Mouse (Mus musculus): ENCODE measurements at regions not wholly inside any gene's neighbourhood (a gene's known extent, or its start where the extent isn't known, plus 50 kb on each side); places are given as distances from the start of the nearest gene placed in this dataset.

DNA sequence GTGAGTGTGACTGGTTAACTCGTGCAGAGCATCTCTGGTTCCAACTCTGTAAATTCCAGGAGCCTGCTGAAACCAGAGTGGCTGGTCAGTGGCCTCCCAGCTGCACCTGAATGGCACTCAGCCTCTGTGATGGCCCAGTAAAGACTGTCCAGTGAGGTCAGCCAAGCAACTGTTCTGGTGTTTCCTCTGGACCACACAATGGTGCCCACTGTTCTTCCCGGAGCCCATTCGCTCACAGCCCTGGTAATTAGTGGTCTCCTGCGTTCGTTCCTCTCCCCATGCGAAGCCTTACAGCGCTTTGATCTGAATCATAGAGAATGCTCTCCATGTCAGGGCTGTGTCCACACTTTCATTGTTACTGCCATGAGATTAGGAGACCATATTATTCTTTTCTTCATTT is 75.5 kb downstream of the Enkur start:
- DNase-seq (ENCODE audit: low spot score in 2 of 2) = no peak

DNA sequence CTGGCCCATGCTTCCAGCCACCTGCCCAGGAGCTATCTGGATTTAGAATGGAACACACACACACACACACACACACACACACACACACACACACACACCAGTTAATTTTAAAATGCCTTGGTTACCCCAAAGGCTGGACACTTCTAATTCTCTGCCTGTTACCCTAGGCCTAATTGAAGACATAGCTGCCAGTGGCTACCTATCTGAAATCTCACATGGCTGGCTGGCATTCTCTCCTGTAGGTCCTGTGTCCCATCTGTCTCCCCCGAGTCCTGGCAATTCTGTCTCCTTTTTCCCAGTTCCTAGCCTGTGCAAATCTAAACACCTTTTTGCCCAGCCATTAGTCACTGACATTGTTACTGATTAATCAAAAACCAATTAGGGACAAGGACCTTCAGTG is 78.6 kb downstream of the Enkur start:
- no peak for DNase-seq (ENCODE audit: low spot score in 2 of 2)

DNA sequence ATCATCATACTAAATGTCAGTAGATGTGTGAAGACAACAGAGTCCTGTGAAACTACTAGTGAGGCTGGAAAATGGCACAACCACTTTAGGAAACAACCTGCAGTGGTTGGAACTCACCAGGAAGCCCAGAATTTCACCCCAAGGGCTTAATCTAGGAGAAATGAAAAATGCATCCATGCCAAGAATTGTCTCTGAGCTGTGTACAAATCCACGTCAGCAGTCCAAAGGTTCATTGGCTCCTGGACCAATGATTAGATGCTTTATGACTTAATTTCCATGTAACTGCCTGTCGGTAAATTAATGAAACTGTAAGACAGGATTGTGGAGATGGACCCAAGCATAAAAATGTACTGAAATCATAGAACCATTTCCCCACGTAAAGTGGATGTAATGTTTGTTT is 82.7 kb downstream of the Enkur start:
- DNase-seq (ENCODE audit: low spot score in 2 of 2) = no peak

DNA sequence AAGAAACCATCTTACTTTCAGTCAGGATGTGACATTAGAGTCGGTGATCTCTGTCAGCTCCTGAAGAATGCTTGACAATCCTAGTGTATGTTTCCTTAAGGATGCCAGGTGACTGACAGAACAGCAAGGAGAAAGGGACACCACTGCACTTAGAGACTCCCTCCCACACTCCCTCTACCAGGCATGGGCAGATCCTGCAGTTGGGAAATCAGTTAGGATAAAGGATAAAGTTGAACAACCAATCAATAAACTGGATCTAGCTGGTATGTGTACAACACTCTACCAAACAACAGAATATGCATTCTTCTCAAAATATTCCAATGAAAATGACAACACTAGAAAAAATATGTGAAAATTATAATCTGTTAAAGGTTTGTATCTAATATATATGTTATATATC is 83.5 kb downstream of the Enkur start:
- DNase-seq (ENCODE audit: low spot score in 2 of 2) = no peak

DNA sequence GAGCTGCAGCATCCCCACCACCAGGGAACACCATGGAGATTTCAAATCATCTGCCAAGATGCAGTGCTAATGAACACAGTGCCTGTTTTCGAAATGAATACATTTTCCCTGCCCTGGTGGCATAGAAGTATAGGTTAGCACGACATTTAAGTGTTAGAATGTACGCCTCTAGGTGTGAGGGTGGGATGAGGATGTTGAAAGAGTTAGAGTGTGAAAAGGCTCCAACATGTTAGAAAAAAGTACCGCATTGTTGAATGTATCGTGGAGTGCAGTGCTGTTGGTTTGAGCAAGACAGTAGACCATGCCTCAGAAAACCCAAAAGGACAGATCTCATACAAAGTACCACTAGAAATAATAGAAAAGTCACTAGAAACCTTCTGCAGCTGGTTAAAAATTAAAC is 88.3 kb downstream of the Enkur start:
- no peak for DNase-seq (ENCODE audit: low spot score in 2 of 2)

DNA sequence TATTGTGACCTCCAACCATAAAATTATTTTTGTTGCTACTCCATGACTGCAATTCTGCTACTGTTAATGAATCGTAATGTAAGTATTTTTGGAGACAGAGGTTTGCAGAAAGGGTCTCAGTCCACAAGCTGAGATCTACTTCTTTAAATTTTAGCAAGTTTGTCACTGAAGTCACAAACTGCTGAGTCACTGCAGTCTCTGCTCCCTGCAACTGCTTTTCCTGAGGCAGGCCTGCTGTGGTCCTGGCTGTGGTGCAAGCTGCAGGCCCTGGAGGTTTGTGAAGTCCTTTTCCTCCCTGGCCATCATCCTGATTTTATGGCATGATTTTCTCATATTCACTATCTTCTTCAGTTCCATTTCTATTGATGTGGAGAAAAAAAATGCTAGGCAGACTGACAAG is 93.6 kb downstream of the Enkur start:
- peak in 1 of 2 experiments; percentile 21 for DNase-seq (ENCODE audit: low spot score in 2 of 2)

DNA sequence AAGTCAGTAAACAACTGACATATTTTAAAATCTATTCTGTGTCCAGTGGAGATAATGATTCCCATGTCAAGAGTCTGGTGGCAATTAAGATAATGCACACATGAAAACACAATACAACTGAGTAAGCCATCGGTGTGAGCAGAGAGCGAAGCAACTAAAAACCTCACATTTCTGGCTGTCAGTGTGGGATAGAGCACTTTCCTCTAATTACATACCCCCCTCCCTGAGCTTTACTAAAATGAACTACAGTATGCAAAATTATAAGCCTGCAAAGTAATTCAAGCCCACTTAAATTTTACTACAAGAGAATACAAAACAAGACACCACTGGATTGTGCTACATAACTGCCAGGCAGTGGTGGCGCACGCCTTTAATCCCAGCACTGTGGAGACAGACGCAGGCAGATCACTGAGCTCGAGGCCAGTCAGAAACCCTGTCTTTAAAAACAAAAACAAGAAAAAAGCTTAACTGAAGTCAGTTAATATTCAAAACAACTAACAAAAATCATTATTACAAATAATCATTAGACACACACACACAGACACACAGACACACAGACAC is 104.8 kb downstream of the Enkur start:
- no peak for DNase-seq (ENCODE audit: low spot score in 2 of 2)

DNA sequence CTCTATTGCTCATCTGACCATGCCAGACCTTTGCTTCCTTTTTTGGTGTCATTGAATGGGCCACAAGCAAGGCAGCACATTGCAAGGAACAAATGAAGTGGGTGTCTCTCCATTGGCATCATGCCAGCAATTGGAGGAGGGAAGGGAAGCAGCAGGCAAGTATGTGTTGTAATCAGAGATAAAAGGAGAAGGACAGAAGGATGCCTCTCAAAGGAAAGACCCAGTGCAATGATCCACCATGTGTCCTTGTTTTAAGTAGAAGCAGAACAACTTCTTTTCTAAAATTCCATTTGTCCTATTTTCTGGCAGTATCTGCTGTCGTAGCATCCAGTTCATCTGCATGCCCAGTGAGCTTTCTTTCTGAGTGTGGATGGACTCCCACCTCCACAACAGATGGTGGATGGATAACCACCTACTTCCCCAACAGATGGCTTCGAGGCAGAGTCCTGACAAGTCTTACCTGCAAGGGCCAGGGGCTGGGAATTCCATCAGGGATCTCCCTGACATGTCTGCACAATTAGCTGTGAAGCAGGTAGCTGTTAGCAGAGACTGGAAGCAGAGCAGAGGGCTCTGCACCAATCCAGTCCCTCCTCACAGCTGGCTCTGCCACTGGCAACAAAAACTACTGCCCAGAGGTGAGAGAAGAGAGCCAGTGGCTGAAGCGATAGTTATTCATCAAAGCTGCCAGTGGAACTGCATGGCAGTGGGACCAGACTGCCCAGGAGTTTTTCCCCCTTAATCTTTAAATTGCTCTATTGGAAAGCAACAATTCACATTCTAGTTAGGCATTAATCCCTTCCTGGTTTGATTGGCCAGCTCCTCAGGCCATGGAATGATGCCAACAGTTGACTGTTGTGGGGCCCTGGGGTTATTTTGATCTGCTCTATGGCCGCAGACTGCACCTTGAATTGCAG is 113.8 kb downstream of the Enkur start:
- no peak for DNase-seq (ENCODE audit: low spot score in 2 of 2)

DNA sequence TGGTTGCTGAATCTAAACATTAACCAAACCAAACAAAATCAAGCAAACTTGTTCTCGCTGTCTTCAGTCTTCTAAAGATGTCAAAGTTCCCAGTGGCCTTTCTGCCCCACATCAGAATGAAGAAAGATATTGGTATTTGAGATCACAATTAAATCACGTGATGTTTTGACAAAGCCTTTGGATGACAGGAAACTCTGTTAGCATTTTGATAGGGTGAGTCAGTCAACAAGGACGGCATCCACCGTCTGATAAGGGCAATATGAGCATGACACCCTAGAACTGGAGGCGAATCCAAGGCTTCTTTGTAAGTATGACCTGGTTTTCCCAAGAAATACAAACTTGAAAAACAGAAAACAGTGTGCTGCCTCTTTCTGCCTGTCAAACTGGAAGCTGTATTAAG is 116.8 kb upstream of the Arhgap21 start:
- DNase-seq (ENCODE audit: low spot score in 2 of 2) = no peak

DNA sequence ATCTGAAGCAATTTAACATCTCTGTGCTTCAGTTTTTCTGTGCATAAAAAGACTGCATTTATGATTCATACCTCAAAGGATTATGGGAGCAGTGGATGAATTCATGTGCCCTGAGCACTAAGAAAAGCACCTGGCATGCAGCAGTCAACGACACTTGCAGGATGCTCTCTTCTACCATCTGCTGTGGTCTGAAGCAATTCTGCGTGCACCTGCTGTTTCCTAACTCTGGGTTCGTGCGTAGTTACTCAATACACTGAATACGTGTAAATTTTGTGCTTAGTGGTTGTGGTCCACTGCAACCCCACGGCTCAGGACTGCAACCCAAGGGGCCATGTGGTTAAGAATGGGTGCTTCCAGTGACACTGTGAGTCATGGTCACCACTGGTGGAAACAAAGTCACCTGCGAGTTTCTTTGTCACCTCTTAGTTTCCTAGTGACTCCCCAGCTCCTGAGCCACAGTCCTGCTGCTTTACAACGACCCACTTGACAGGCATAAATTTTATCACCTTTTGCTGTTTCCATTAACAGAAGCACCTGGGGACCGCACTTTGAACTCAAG is 98.7 kb upstream of the Arhgap21 start:
- no peak for DNase-seq (ENCODE audit: low spot score in 2 of 2)

DNA sequence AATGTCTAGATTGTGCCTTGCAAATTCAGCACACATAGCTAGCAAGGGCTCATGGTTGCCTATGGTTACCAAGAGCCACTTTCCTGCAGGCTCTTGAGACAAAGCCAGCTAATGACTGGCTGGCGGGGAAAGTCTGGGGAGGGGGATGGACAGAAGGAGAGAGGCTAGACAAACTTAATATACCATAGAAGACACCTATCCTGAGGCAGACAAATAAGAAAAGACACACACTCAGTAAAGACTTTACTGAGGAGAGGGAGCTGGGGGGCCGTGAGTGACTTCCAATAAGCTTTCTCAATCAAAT is 91.6 kb upstream of the Arhgap21 start:
- DNase-seq (ENCODE audit: low spot score in 2 of 2) = no peak

DNA sequence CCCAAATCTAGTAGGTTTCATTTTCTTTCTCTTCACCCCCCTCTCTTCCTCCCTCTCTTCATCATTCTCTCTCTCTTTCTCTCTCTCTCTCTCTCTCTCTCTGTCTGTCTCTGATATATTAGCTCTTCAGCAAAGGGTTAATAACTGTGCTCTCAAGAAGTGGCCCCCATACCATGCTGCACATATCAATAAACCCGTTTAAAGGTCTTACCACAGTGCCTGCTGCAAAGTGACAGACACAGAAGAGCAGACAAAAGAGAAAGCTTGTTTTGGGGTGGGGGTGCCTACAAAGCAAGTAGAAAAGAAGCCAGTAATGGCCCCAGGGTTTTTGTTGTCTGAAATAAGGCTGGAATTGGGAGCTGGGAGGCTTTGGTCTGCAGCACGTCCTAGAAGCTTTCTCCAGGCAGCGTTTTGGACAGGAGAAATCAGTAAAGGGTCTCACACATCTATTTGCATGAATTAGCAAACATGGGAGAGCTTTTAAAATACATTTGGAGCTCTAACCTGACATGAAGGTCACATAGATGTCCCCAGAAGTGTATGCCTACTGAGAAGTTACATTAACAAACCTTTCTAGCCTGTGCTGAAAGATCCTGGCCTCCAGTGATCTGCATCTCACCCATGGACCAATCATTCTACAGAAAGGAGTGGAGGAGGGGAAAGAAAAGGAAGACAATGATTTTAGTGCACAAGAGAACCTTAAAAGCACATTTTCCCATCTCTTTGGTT is 91.1 kb upstream of the Arhgap21 start:
- no peak for DNase-seq (ENCODE audit: low spot score in 2 of 2)

DNA sequence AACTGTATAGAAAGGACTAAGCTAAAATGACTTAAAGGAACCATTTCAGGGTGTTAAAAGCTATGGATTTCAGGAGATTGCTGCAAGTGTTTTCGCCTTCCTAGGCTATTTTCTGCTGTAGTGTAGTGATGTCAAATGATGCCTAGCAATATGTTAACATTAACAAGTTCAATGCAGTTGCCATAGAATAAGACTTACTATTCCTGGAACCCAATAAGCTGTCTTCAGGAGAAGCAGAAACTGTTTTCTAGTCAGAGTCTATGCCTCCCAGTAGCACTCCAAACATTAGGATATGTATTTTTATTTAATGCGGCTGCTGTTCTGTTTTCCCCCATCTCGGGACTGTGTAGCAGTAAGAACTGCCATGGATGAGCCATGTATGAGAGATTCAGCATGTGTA is 90.3 kb upstream of the Arhgap21 start:
- DNase-seq (ENCODE audit: low spot score in 2 of 2) = no peak

DNA sequence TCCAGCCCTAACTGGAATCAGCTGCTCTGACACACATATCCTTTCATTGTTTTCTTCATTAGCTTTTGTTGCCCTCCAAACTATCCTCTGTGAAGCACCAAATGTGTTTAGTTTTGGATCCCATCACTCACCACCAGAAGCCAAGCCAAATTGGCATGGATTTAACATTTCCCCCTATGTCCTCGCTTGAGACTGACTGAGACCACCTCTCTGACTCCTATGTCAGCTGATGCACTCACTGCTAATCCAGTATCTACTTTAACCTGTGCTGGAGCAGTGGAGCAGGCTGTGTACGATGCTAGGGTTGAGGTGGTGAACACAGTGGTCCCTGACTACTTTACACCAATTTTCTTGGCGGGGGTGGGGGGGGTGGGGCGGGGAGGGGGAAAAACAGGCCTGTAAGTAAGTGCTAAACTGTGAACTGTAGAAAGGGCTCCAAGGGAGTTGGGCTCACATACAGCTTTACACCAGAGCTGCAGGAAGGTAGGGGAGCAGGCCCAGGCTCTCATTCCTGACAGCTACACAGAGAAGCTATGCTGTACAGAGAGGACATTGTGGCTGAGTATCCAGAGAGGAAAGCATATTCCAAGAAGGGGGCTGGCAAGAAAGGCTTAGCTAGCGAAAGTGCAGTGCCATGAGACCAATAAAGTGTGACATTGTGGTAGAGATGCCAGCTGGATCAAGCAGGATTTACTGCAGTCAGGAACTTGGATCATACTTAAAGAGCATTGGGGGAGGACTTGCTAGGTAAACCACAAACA is 87.9 kb upstream of the Arhgap21 start:
- DNase-seq (ENCODE audit: low spot score in 2 of 2) = no peak

DNA sequence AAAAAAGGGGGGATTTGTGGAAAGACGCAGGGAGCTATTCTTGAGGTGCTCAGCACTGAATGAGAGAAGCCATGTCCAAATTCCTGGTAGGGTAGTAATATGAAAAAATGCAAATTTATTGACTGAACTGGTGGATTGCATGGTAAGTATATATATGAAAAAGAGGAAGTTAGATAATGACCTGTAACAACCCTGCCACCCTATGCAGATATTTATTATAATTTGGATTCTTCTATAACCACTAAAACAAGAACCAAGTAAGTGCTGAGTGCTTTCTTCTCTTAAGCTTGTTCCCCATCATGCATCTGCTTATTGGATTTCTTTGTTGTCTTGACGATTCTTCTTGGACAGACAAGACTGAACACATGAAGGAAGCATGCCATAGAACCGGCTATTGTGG is 86.7 kb upstream of the Arhgap21 start:
- no peak for DNase-seq (ENCODE audit: low spot score in 2 of 2)

DNA sequence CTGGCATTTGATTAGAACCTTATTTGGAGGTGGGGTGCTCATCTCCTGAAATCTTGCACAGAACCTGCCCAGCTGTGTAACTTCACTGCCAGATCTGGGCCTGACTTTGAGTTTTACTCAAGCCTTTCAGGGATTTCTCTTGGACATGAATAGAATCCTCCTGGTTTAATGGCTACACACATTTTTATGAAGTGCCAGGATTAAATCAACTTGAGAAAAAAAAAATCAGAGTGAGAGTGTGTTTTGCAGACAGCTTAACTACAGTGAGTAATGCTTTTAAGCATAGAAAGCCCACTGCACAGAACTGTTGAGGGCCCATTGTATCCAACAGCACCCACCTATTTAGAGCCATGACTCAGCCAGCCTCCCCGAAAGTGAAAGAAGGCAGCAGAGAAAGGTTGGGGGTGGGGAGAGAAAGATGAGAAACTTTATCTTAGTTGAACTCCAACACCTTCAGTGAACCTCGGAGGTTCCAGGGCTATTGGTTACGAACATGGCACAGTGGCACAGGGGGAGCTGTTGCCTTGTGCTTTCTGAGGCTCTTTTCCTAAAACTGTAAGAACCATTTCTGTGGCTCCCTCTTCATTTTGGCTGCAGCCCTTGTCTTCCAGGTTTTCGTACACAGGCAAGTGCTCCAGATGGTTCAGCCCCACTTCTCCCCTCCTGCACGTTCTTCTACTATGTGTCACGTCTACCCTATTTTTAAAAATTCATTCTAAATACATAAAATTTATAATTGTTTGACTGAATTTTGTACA is 85.8 kb upstream of the Arhgap21 start:
- no peak for DNase-seq (ENCODE audit: low spot score in 2 of 2)

DNA sequence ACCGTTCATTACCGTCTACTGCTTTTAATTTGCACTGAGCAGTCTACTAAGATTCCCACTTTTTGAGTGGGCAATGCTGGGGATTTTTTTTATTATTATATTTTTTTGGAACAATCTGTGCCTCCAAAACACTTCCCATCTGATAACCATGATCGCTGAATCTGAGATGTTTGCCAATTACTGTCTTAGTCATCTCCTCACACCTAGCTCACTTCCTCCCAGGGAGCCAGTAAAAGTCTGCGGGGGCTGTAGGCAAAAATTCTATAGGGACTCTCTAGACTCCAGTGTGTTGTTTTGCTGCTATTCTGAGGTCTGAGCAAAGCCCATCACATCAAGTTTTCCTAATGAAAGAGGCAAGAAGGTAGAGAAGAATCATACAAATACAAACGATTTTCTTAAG is 84.9 kb upstream of the Arhgap21 start:
- DNase-seq (ENCODE audit: low spot score in 2 of 2) = no peak

DNA sequence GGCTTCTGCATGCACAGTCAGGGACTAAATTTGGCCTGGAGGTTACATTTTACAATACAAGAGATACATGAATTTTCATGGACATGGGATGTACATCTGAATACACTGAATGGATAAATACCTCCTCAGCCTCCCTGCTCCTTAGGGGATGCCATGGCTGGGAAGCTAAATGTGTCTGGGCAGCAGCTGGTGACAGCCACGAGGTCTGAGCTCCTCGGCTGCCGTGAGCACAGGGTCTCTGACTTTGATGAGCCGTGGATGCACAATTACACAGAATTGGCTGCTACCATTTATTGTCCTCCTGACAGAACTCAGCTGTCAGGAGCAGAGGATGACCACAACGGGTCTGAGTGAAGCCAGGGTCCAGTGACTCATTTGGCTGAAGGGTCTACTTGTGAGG is 80.3 kb upstream of the Arhgap21 start:
- no peak for DNase-seq (ENCODE audit: low spot score in 2 of 2)

DNA sequence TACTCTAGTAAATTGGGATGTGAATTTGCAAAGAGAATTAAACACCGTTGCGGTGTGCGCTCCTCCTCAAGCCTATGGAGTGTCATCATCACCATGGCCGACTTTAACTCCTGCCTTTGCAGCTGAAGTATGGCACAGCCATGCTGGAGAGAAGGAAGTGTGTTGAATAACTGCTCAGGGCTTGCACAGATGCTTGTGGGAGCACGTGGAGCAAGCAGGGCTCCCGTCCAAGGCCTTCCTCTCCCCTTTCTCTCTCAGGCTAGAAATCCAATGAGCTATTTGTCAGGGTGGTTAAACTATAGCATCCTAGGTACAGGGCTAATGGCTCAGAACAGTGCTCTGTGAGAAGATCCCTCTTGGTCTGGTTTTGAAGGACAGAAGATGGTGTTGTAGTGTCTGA is 79.5 kb upstream of the Arhgap21 start:
- DNase-seq (ENCODE audit: low spot score in 2 of 2) = no peak

DNA sequence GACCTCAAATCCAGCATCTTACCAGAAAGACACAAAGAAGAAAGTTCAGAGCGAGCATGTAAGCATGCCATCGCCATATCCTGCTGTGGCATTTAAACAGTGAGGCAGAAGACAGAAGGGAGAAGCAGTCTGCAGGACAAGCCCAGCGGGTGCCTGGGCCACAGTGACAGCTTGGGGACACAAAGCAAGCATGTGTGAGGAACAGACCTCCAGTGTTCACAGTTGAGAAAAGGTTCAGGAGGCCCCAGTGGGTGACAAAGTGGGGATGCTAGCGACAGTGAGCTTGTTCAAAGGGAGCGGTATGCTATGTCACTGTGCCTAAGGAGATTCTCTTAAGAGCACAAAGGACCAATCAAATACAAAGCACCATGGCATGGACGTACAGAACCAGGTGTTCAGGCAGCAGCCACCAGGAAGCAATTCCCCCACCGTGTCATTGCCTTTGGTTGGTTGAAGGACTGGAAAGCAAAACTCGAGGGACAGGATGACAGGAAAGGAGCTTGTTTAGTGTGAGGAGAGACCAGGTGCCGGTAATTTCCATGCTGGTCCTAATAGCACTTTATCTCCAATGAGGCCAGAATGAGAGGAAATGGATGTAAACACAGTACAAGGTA is 77.9 kb upstream of the Arhgap21 start:
- DNase-seq (ENCODE audit: low spot score in 2 of 2) = no peak

Data from gastrocnemius, postnatal 4 days (tissue).